Mouse (Mus musculus) mesoderm, embryonic 11.5 days (tissue): ENCODE results near the gene Plppr5.

Source experiments
- DNase-seq: peaks from one replicate; pipeline ENCODE4 v3.0.0-alpha.2; 2012; ENCODE audit warnings: low read depth, low spot score

Plppr5 gene

GRCm38 (mm10) chr3:117574529-117575252 is at the start of gene Plppr5:
Plppr5 (plus strand) TSS chr3:117574836.
- DNase-seq = peak; percentile 8

- no peak for DNase-seq
Measured at GRCm38 (mm10) chr3:117549899-117550298, 24.7 kb upstream of the Plppr5 start.

- DNase-seq = no peak
Measured at GRCm38 (mm10) chr3:117550526-117550925, 24.1 kb upstream of the Plppr5 start.

- peak; percentile 23 for DNase-seq
Measured at GRCm38 (mm10) chr3:117556972-117557371, 17.7 kb upstream of the Plppr5 start.

- DNase-seq = peak; percentile 39
Measured at GRCm38 (mm10) chr3:117575253-117575927, 754 bp downstream of the Plppr5 start.

- DNase-seq = no peak
Measured at GRCm38 (mm10) chr3:117575928-117576254, 1.3 kb downstream of the Plppr5 start.

GRCm38 (mm10) chr3:117577349-117577748 is 2.7 kb downstream of the Plppr5 start:
- DNase-seq = no peak

GRCm38 (mm10) chr3:117582628-117583027 is 8.0 kb downstream of the Plppr5 start:
- DNase-seq = no peak

- no peak for DNase-seq
Measured at GRCm38 (mm10) chr3:117602404-117602803, 27.8 kb downstream of the Plppr5 start.

GRCm38 (mm10) chr3:117603458-117603857 is 28.8 kb downstream of the Plppr5 start:
- no peak for DNase-seq

- DNase-seq = no peak
Measured at GRCm38 (mm10) chr3:117606383-117606782, 31.7 kb downstream of the Plppr5 start.

GRCm38 (mm10) chr3:117611453-117611852 is 36.8 kb downstream of the Plppr5 start:
- DNase-seq = no peak

GRCm38 (mm10) chr3:117614856-117615255 is 40.2 kb downstream of the Plppr5 start:
- no peak for DNase-seq

GRCm38 (mm10) chr3:117625257-117626001 is 50.8 kb downstream of the Plppr5 start:
- no peak for DNase-seq

GRCm38 (mm10) chr3:117628799-117629198 is 54.2 kb downstream of the Plppr5 start:
- no peak for DNase-seq

GRCm38 (mm10) chr3:117630332-117630731 is 55.7 kb downstream of the Plppr5 start:
- no peak for DNase-seq

- peak; percentile 16 for DNase-seq
Measured at GRCm38 (mm10) chr3:117648612-117649011, 74.0 kb downstream of the Plppr5 start.

- DNase-seq = no peak
Measured at GRCm38 (mm10) chr3:117664316-117664715, 89.7 kb downstream of the Plppr5 start.

GRCm38 (mm10) chr3:117679189-117679588 is 104.6 kb downstream of the Plppr5 start:
- no peak for DNase-seq

GRCm38 (mm10) chr3:117684640-117685039 is 110.0 kb downstream of the Plppr5 start:
- DNase-seq = no peak

- DNase-seq = no peak
Measured at GRCm38 (mm10) chr3:117686036-117686435, 111.4 kb downstream of the Plppr5 start.

- DNase-seq = no peak
Measured at GRCm38 (mm10) chr3:117686648-117687047, 112.0 kb downstream of the Plppr5 start.

- DNase-seq = no peak
Measured at GRCm38 (mm10) chr3:117694736-117695135, 120.1 kb downstream of the Plppr5 start.
